Mouse (Mus musculus) MEL (cell line): Measurements from ENCODE around the gene Mlx. TPM values are rescaled to one million over a fixed set of nuclear protein-coding genes. Genes with fewer than 3 reads are reported as not detected.

Experiments
- DNase-seq: peaks from one replicate; pipeline ENCODE4 v3.0.0; 2011; ENCODE audit warnings: low read depth, low spot score
- H3K27ac ChIP-seq: 2 replicates; pipeline ENCODE4 v1.5.1; 2012; ENCODE audit warnings: low read depth, mild to moderate bottlenecking, control low read depth, low read length, moderate library complexity; ENCODE audit not compliant: control insufficient read depth
- H3K27me3 ChIP-seq, 2 experiments: fragments of 150-350 bp in 1 of 2; sonication (generic) in 1 of 2; 2 replicates each; pipeline ENCODE4 v1.6.1; 2012; ENCODE audit warnings: low read length in 2 of 2, mild to moderate bottlenecking in 2 of 2, improper control_type of control experiment in 1 of 2, moderate library complexity in 1 of 2; ENCODE audit not compliant: insufficient read depth in 2 of 2, control insufficient read depth in 1 of 2
- H3K36me3 ChIP-seq, 2 experiments: 2 replicates each; pipeline ENCODE4 v1.6.1; 2012 to 2014; ENCODE audit warnings: low read length in 2 of 2, improper control_type of control experiment in 1 of 2, inconsistent platforms in 1 of 2, mild to moderate bottlenecking in 1 of 2; ENCODE audit not compliant: insufficient read depth in 2 of 2, control insufficient read depth in 1 of 2
- H3K4me1 ChIP-seq, 2 experiments: fragments of 150-350 bp in 1 of 2; sonication (generic) in 1 of 2; 2 replicates each; pipeline ENCODE4 v1.6.1; 2012; ENCODE audit warnings: low read length in 2 of 2, improper control_type of control experiment in 1 of 2, mild to moderate bottlenecking in 1 of 2; ENCODE audit not compliant: insufficient read depth in 2 of 2, control insufficient read depth in 1 of 2
- H3K4me3 ChIP-seq, 2 experiments: fragments of 150-350 bp in 1 of 2; sonication (generic) in 1 of 2; 2 replicates each; pipeline ENCODE4 v1.5.1; 2012; ENCODE audit warnings: low read depth in 2 of 2, low read length in 2 of 2, mild to moderate bottlenecking in 2 of 2, moderate library complexity in 2 of 2, control low read depth in 1 of 2, improper control_type of control experiment in 1 of 2; ENCODE audit not compliant: control insufficient read depth in 1 of 2, insufficient read depth in 1 of 2
- H3K79me2 ChIP-seq: 2 replicates; pipeline ENCODE4 v1.6.1; 2012; ENCODE audit warnings: mild to moderate bottlenecking, low read length, moderate library complexity; ENCODE audit not compliant: control insufficient read depth, poor library complexity, insufficient read depth
- H3K9ac ChIP-seq: 2 replicates; pipeline ENCODE4 v1.6.1; 2012; ENCODE audit warnings: low read depth, mild to moderate bottlenecking, control low read depth, low read length, moderate library complexity; ENCODE audit not compliant: control insufficient read depth, poor library complexity, severe bottlenecking
- H3K9me3 ChIP-seq: fragments of 150-350 bp; sonication (generic); replicated peaks from 2 replicates; pipeline ENCODE4 v1.6.1; 2012; ENCODE audit warnings: mild to moderate bottlenecking, low read length, improper control_type of control experiment, moderate library complexity; ENCODE audit not compliant: insufficient read depth
- CHD1 ChIP-seq: IDR thresholded peaks from 2 replicates; pipeline ENCODE4 v1.6.1; 2012; ENCODE audit warnings: low read depth, mild to moderate bottlenecking, inconsistent platforms, low read length, improper control_type of control experiment
- CHD2 ChIP-seq: IDR thresholded peaks from 2 replicates; pipeline ENCODE4 v1.6.1; 2011; ENCODE audit warnings: low read length, improper control_type of control experiment
- CTCF ChIP-seq, 3 experiments: IDR thresholded peaks in 2 of 3; conservative IDR thresholded peaks in 1 of 3; 2 replicates each; pipeline ENCODE4 v1.5.1; 2011 to 2012; ENCODE audit warnings: low read length in 3 of 3, low read depth in 2 of 3, mild to moderate bottlenecking in 2 of 3, improper control_type of control experiment in 1 of 3, inconsistent platforms in 1 of 3, mixed read lengths in 1 of 3, moderate library complexity in 1 of 3; ENCODE audit not compliant: control insufficient read depth in 1 of 3, insufficient read depth in 1 of 3, poor library complexity in 1 of 3, severe bottlenecking in 1 of 3
- ELF1 ChIP-seq: IDR thresholded peaks from 2 replicates; pipeline ENCODE4 v1.6.1; 2014; ENCODE audit warnings: low read depth, mild to moderate bottlenecking, inconsistent platforms, low read length, improper control_type of control experiment, moderate library complexity
- EP300 ChIP-seq, 2 experiments: IDR thresholded peaks; 2 replicates each; pipeline ENCODE4 v1.6.1; 2011; ENCODE audit warnings: improper control_type of control experiment in 2 of 2, low read length in 2 of 2, low read depth in 1 of 2, mild to moderate bottlenecking in 1 of 2
- GATA1 ChIP-seq: IDR thresholded peaks from 2 replicates; pipeline ENCODE4 v1.6.1; 2011; ENCODE audit warnings: low read depth, low read length, improper control_type of control experiment
- HCFC1 ChIP-seq: IDR thresholded peaks from 2 replicates; pipeline ENCODE4 v1.6.1; 2012; ENCODE audit warnings: low read depth, mild to moderate bottlenecking, inconsistent platforms, low read length, improper control_type of control experiment, moderate library complexity
- POLR2AphosphoS2 ChIP-seq: IDR thresholded peaks from 2 replicates; pipeline ENCODE4 v1.6.1; 2011; ENCODE audit warnings: low read length, improper control_type of control experiment
- RAD21 ChIP-seq: IDR thresholded peaks from 2 replicates; pipeline ENCODE4 v1.6.1; 2011; ENCODE audit warnings: mild to moderate bottlenecking, low read depth, low read length, improper control_type of control experiment
- SMC3 ChIP-seq: IDR thresholded peaks from 2 replicates; pipeline ENCODE4 v1.6.1; 2011; ENCODE audit warnings: low read depth, low read length, improper control_type of control experiment
- ZC3H11A ChIP-seq: IDR thresholded peaks from 2 replicates; pipeline ENCODE4 v1.6.1; 2012; ENCODE audit warnings: low read depth, mild to moderate bottlenecking, inconsistent platforms, low read length, improper control_type of control experiment
- polyA plus RNA-seq, 2 experiments: library from polyadenylated mRNA; stranded (reverse) in 1 of 2; unstranded in 1 of 2; fragments of >175 nt in 1 of 2; fragments of >200 nt in 1 of 2; gene quantifications; 2 replicates each; pipeline versions ENCODE4 v1.2.1 to v1.2.4; 2012; ENCODE audit warnings: low replicate concordance in 2 of 2, low read depth in 1 of 2; ENCODE audit not compliant: insufficient read length in 2 of 2, insufficient read depth in 1 of 2, missing spikeins in 1 of 2
- total RNA-seq: library from RNA; depleted of rRNA; stranded (reverse); fragments of 300-350 nt; gene quantifications from 2 replicates; pipeline ENCODE4 v1.2.3, GENCODE M21; 2012

The Mlx gene
- total and polyA plus RNA-seq, 3 experiments, result 57.5 to 75.9 TPM; not detected in 1

DNA sequence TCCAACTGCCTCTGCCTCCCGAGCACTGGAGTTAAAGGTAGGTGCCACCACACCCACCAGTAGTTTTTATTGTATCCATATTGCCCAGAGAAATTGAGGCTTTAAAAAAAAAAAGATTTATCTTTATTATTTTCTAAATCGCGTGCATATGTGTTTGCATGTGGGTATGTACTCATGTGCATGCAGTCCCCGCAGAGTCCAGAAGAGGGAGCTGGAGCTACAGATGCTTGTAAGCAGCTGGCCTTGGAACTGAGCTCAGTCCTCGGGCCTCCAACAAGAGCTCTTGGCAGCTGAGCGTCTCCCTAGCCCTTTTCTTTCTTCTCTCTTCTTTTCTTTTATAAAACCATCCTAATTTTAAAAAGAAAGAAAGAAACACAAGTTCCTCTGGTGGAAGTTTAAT, 44.6 kb downstream of the Mlx start:
- TF ChIP-seq RAD21 (peak; percentile 54), ZC3H11A (peak; percentile 8; the same call in 1 of the 2 replicates), CTCF (IDR thresholded peaks at IDR 0.05 in 2 of 3, conservative IDR thresholded peaks at IDR 0.05 in 1 of 3; ENCODE audit: control insufficient read depth in 1 of 3, insufficient read depth in 1 of 3, low read depth in 2 of 3, low read length in 3 of 3, poor library complexity in 1 of 3, severe bottlenecking in 1 of 3) (peak; percentile 51 to 66 (median 65)), SMC3 (peak; percentile 60), POLR2AphosphoS2 (no peak)
- Histone ChIP-seq H3K4me3 (no peak overlapping the region), H3K79me2 (no peaks in the 10 kb centered on the region), H3K9ac (no peak overlapping the region), H3K27ac (no peak overlapping the region), H3K4me1 (peaks cover 3 to 13% of the 10 kb centered on the region in 2 experiments; a peak in 3 of 4 replicates), H3K9me3 (no peaks in the 10 kb centered on the region), H3K36me3 (peaks cover under 1 to 7% of the 10 kb centered on the region in 2 experiments; a peak in 2 of 4 replicates), H3K27me3 (no peaks in the 10 kb centered on the region)
- peak; percentile 81 for DNase-seq

DNA sequence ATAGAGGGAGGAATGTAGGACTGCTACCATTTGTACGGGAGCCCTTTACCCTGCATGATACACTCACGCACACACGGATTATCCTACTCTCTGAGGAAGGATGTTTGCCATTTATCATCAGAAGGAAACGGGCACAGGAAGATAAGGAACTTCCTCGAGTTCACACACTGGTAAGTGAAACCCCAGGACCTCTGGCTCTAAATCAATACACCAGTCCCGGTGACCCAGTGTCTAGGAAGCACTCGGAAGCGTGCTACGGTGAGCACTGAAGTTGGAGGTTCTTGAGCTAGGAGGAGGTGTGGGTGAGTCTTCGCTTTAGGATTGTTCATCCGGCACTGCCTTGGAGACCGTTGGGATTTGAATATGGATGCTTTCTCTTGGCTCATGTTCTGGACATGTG, 46.0 kb downstream of the Mlx start:
- Histone ChIP-seq H3K9ac (no peak overlapping the region), H3K4me3 (no peak overlapping the region), H3K27me3 (no peaks in the 10 kb centered on the region), H3K36me3 (peaks cover 0 to 7% of the 10 kb centered on the region in 2 experiments; a peak in 1 of 4 replicates), H3K4me1 (peaks cover 3 to 13% of the 10 kb centered on the region in 2 experiments; a peak in 3 of 4 replicates), H3K79me2 (no peaks in the 10 kb centered on the region)
- DNase-seq, result no peak
- no peak for TF ChIP-seq HCFC1
- no peak for TF ChIP-seq CHD1
- 0 out of 4 replicates have a peak, but pooled peaks of 1 of the 2 experiments have one; percentile 17 for TF ChIP-seq EP300 (IDR thresholded peaks at IDR 0.05; ENCODE audit: low read depth in 1 of 2, low read length in 2 of 2)
- no peak for TF ChIP-seq CHD2
- no peak for TF ChIP-seq SMC3
- no peak for TF ChIP-seq ELF1
- 0 out of 2 replicates have a peak, but pooled peaks have one; percentile 40 for TF ChIP-seq GATA1
- TF ChIP-seq, all 39 proteins: peak for 2
- Histone ChIP-seq H3K9me3 (no peaks in the 10 kb centered on the region), H3K27ac (no peak overlapping the region)

DNA sequence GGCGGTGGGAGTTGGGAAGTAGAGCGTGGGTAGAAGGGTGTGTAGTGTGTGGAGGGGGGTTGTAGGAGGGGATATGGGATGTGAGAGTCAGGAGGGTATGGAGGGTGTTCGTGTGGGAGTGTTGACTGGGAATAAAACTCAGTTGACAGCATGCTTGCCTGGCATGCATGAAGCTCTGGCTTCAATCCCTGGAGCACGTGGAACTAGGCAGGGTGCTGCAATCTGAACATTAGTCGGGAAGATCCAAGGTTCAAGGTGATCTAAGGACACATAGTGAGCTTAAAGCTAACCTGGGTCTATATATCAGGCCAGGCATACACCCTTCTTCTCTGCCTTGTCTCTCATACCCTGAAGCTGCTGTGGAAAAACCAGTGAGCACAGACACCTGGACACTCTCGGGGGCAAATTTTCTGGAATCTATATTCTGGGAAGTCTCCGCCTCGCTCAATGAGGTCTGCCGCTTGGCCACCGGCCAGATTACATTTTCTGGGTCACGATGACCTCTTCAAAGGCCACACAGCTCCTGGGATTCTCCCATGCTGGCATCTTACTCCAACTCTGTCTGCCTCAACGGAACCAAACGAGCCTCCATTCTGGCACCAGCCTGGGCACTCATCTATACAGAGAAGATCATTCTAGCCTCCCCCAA, 47.3 kb downstream of the Mlx start:
- H3K27me3 ChIP-seq, result no peaks in the 10 kb centered on the region
- no peak for TF ChIP-seq POLR2AphosphoS2
- TF ChIP-seq GATA1, result no peak
- no peak overlapping the region for H3K4me3 ChIP-seq
- peaks cover 3 to 21% of the 10 kb centered on the region in 2 experiments; a peak in 3 of 4 replicates for H3K4me1 ChIP-seq
- DNase-seq, result no peak
- H3K9ac ChIP-seq, result no peak overlapping the region
- H3K36me3 ChIP-seq, result peaks cover 0 to 7% of the 10 kb centered on the region in 2 experiments; a peak in 1 of 4 replicates
- H3K79me2 ChIP-seq, result no peaks in the 10 kb centered on the region
- no peak overlapping the region for H3K27ac ChIP-seq
- no peaks in the 10 kb centered on the region for H3K9me3 ChIP-seq
